Mouse (Mus musculus): ENCODE measurements around the gene Fbxl16. TPM values are rescaled to one million over a fixed set of nuclear protein-coding genes. Genes with fewer than 3 reads are reported as not detected.

Gene Fbxl16
- polyA plus RNA-seq (2015; fragmentation: Nextera tagmentation; extraction: Ambion mirVana) = 22.7 and 25.2 TPM in 2 replicates

DNA sequence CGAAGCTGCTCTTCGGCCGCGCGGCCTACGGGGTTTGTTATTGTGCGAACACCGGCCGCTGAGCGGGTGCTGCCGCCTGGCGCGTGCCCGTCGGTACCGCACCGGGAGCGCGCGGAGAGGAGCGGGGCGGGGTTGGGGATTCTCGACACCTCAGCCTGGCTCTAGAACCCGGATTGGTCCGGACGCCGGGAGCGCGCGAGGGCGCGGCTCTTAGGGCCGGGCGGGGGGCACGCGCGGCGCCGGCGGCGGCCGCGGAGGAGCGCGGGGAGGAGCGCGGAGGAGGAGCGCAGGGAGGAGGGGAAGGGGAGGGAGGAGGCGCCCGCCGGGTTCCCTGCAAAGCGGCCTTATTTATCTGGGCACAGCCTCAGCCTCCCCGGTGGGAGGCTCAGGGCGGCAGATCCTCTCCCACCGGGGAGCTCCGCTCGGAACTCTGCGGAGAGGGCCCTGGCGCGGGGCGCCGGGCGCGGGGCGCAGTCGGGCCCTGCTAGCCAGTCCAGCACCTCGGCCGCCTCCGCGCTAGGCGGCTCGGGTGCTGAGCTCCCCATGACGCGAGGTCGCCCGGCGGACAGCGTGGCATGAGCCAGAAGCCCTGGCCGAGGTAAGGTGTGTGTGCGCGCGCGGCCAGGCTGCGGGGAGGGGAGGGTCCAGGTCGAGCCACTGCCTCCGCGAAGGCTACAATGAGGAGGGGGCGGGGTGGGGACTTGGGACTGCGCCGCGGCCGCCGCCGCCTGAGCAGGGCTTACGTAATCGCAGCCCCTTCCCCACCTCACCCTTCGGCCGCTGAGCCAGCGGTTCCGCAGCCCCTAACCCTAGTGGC lies at the start of gene Fbxl16:
Gene Fbxl16, plus strand, starts transcription at position 297 of the 817 bp plus-strand sequence.
- WGBS = under 1% methylated on average over 89 of the region's 100 CpGs
- H3K9ac ChIP-seq = peak within 1 kb of the TSS; percentile 89
- H3K36me3 ChIP-seq (ENCODE audit: poor library complexity, severe bottlenecking) = no peaks in the 10 kb centered on the region
- H3K4me3 ChIP-seq = peak within 1 kb of the TSS; percentile 70
- peaks cover 3% of the 10 kb centered on the region; the same call in 1 of the 2 replicates for H3K27me3 ChIP-seq
- H3K9me3 ChIP-seq (replicated peaks) = no peaks in the 10 kb centered on the region
- peaks cover 41% of the 10 kb centered on the region for H3K4me1 ChIP-seq
- peak; percentile 84 for ATAC-seq
- H3K4me2 ChIP-seq = peak within 1 kb of the TSS; percentile 91
- peak within 1 kb of the TSS; percentile 95 for H3K27ac ChIP-seq

DNA sequence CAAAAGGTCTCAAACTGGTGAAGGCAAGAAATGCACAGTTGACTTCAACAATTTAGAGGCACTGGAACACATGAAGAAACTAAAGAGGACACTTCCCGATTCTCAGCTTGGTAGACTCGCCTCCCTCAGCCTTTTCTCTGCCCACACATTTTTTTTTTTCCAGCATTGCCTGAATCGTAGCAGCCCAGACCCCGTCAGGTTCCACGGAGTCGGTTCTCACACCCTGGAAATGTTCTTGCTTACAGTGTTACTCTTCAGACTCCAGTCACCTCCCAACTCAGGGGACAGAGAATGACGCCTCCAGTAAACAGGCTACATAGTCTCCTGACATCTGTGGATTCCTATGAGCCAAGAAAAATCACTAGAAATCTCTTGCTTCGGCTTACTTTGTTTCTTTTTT lies 48.7 kb upstream of the Fbxl16 start:
- no peaks in the 10 kb centered on the region for H3K4me1 ChIP-seq
- H3K27me3 ChIP-seq = 0 out of 2 replicates have a peak, but pooled peaks cover 4% of the 10 kb centered on the region
- H3K4me2 ChIP-seq = no peak overlapping the region
- H3K36me3 ChIP-seq (ENCODE audit: poor library complexity, severe bottlenecking) = no peaks in the 10 kb centered on the region
- no peak overlapping the region for H3K27ac ChIP-seq
- no peak overlapping the region for H3K9ac ChIP-seq
- 80% methylated on average over 8 of the region's 8 CpGs for WGBS
- H3K9me3 ChIP-seq (replicated peaks) = no peaks in the 10 kb centered on the region
- no peak for ATAC-seq
- H3K4me3 ChIP-seq = no peak overlapping the region

DNA sequence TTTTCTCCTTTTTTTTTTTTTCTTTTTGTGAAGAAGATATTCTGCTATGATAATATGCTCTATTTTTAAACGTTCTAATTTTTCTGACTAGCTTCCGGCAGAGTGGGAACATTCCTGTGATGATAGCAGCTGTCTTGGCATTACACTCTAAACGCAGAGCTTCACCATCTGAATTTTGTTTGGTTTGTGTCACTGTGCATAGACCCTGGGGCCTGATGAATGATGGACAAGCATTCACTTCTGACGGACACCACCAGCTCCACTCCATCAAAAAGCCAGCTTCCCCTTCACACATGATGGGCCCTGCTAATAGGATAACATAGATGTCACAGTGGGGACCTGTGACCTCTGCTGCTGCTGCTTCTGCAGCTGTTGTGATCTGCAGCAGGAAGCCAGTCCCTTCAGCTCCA lies 47.3 kb upstream of the Fbxl16 start:
- H3K4me2 ChIP-seq = no peak overlapping the region
- no peak for ATAC-seq
- peaks cover 9% of the 10 kb centered on the region for H3K4me1 ChIP-seq
- no peak overlapping the region for H3K27ac ChIP-seq
- WGBS = 57% methylated on average over 4 of the region's 4 CpGs
- 0 out of 2 replicates have a peak, but pooled peaks cover 4% of the 10 kb centered on the region for H3K27me3 ChIP-seq
- H3K9me3 ChIP-seq (replicated peaks) = no peaks in the 10 kb centered on the region
- H3K36me3 ChIP-seq (ENCODE audit: poor library complexity, severe bottlenecking) = no peaks in the 10 kb centered on the region
- no peak overlapping the region for H3K4me3 ChIP-seq
- no peak overlapping the region for H3K9ac ChIP-seq

DNA sequence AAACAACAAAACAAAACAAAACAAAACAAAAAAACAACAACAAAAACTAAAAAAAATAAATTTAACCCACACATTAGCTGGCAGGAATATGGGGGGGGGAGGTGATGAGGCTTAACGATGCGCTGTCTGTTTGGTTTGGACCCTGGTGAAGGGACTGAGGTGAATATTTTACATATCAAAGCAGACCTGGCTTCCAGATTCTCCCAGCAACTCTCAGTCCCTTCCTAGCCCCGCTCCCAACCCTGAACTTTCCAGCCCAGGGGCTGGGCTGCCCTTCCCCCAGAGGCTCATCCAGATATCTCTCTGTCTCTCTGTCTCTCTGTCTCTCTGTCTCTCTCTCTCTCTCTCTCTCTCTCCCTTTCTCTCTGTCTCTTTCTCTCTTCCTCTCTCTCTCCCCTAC lies 46.3 kb upstream of the Fbxl16 start:
- peaks cover 10% of the 10 kb centered on the region for H3K4me1 ChIP-seq
- H3K9me3 ChIP-seq (replicated peaks) = no peaks in the 10 kb centered on the region
- no peak overlapping the region for H3K4me2 ChIP-seq
- 0 out of 2 replicates have a peak, but pooled peaks cover 7% of the 10 kb centered on the region for H3K27me3 ChIP-seq
- no peaks in the 10 kb centered on the region for H3K36me3 ChIP-seq (ENCODE audit: poor library complexity, severe bottlenecking)
- no peak overlapping the region for H3K4me3 ChIP-seq
- no peak overlapping the region for H3K27ac ChIP-seq
- ATAC-seq = no peak
- WGBS = 34% methylated on average over 3 of the region's 3 CpGs
- H3K9ac ChIP-seq = no peak overlapping the region

DNA sequence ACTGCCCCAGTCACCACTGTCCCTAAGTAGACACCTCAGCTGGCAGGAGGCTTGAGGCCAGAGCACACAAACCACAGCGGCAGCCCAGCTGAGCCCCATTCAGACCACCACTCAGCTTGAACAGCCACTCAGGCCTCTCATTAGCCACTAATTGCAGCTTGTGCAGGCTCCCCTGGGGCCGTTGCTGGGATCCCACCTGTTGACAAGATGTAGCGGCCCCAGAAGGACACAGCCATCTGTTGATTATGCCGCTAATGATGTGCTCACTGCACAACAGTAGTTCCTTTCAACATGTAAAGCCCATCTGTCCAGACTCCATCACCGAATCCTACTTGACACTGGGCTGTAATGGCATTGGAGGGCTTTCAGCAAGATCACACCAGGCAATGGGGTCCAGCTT lies 43.0 kb upstream of the Fbxl16 start:
- Histone ChIP-seq H3K27ac (no peak overlapping the region), H3K9ac (0 out of 2 replicates have a peak overlapping the region, but pooled peaks have one; percentile 1), H3K4me1 (peaks cover 10% of the 10 kb centered on the region), H3K36me3 (ENCODE audit: poor library complexity, severe bottlenecking) (no peaks in the 10 kb centered on the region), H3K27me3 (peaks cover 14% of the 10 kb centered on the region), H3K4me3 (no peak overlapping the region), H3K9me3 (replicated peaks) (no peaks in the 10 kb centered on the region), H3K4me2 (no peak overlapping the region)
- WGBS = 14% methylated on average over 5 of the region's 5 CpGs
- ATAC-seq = peak; percentile 74; the same call in 1 of the 2 replicates

DNA sequence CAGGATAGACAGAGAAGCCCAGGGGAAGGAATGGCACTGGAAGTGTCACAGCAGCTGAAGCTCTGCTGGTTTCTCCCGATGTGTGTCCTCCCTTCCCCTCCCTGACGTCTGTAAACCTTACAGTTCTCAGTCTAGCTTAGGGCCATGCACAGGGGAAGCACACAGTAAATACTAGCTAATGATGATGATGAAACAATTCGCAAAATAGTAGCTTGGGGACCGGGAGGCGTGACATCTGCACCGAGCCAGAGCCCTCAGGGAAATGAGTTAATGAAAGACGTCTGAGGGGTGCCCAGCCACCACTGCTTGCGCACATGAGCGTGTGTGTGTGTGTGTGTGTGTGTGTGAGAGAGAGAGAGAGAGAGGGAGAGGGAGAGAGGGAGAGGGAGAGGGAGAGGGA lies 39.6 kb upstream of the Fbxl16 start:
- peaks cover 16% of the 10 kb centered on the region for H3K4me1 ChIP-seq
- H3K4me3 ChIP-seq = no peak overlapping the region
- no peaks in the 10 kb centered on the region for H3K36me3 ChIP-seq (ENCODE audit: poor library complexity, severe bottlenecking)
- H3K27me3 ChIP-seq = peaks cover 14% of the 10 kb centered on the region
- H3K9me3 ChIP-seq (replicated peaks) = no peaks in the 10 kb centered on the region
- 60% methylated on average over 9 of the region's 9 CpGs for WGBS
- no peak for ATAC-seq
- no peak overlapping the region for H3K27ac ChIP-seq
- no peak overlapping the region for H3K9ac ChIP-seq
- no peak overlapping the region for H3K4me2 ChIP-seq

DNA sequence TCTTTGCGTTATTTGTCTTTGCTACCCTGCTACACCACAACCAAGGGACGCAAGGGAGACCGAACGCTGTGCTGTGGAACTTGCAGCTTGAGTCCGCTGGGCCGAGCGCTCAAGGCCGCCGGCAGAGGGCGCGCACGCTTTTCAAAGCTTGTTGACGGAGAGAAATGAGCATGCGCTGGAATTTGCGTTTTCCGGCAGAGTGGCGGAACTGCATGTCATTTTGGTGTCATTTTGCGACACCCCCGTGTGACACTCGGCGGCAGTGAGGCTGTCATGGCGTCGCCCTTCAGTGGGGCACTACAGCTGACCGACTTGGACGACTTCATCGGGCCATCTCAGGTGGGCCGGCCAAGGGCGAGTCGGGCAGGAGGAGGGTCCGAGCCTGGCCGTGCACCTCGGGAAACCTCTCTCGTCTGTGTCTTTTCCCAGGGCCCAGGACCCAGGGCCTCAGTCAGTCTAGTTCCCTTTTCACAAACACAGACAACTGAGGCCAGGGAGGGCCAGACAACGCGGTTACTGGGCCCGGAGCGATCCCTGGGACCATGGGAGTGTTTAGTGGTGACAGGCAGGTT lies 35.2 kb upstream of the Fbxl16 start, which contains the start of gene Narfl:
Gene Narfl, plus strand, starts transcription at position 228 of the 572 bp plus-strand sequence.
- H3K27ac ChIP-seq = no peak within 1 kb of the TSS
- peak within 1 kb of the TSS; percentile 93 for H3K4me2 ChIP-seq
- peak within 1 kb of the TSS; percentile 73 for H3K4me3 ChIP-seq
- ATAC-seq = peak; percentile 90
- H3K27me3 ChIP-seq = 0 out of 2 replicates have a peak, but pooled peaks cover 4% of the 10 kb centered on the region
- H3K9ac ChIP-seq = peak within 1 kb of the TSS; percentile 84
- H3K4me1 ChIP-seq = peaks cover 12% of the 10 kb centered on the region
- H3K36me3 ChIP-seq (ENCODE audit: poor library complexity, severe bottlenecking) = peaks cover 12% of the 10 kb centered on the region; the same call in 1 of the 2 replicates
- WGBS = under 1% methylated on average over 37 of the region's 37 CpGs
- H3K9me3 ChIP-seq (replicated peaks) = no peaks in the 10 kb centered on the region

DNA sequence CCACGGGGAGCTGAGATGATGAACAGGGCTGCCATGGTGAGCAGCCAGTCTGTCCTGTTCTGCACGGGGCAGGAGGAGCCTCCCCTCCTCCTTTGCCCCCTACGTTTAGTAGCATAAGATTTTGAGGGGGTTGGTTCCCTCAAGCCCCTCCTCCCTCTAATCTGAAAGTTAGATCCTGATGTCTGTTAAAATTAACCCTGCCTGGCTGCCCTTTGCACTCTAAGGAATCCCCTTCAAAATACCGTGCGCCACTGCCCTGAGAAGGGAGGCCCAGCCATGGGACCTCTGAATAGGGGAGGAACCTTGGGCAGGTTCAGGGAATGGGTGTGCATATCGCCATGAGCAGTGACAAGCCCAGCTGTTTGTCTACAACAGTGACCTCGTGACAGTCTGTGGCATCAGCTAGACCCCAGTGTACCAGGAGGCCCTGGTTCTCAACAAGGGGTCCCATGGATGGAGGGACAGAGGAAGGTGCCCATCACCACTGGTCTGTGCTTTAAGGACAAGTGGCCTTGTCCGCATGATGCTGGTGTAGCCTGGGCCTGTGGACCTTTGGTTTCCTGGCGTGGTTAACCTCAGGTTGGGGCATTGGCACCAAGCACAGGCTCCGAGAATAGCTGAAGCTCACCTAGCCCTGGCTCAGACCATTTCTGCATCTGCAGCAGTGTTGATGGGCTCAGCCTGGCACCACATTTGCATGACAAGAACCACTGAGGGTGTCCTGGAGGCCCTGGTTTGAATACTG lies 33.4 kb upstream of the Fbxl16 start:
- Histone ChIP-seq H3K36me3 (ENCODE audit: poor library complexity, severe bottlenecking) (peaks cover 24% of the 10 kb centered on the region; the same call in 1 of the 2 replicates), H3K27ac (no peak overlapping the region), H3K4me2 (no peak overlapping the region), H3K9ac (no peak overlapping the region), H3K4me1 (peaks cover 12% of the 10 kb centered on the region), H3K9me3 (replicated peaks) (no peaks in the 10 kb centered on the region), H3K4me3 (no peak overlapping the region), H3K27me3 (no peaks in the 10 kb centered on the region)
- no peak for ATAC-seq
- WGBS = 78% methylated on average over 10 of the region's 10 CpGs

DNA sequence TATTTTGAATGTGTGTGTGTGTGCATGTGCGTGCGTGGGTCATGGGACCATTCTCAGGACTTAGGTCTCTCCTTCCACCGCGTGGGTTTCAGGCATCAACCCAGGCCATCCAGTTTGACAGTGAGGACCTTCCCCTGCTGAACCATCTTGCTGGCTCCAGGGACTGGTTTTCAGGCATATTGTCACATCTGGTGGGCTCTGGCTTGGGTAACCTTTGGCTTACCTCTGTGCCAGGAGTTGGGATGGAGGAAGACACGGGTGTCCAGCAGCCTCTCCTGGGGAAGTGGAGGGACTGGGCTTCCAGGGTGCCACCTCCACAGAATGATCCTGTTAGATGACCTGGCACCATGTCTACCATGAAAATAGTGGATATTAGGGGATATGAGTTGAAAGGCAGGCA lies 30.9 kb upstream of the Fbxl16 start:
- no peak for ATAC-seq
- 98% methylated on average over 5 of the region's 5 CpGs for WGBS
- H3K9ac ChIP-seq = no peak overlapping the region
- no peak overlapping the region for H3K4me2 ChIP-seq
- H3K4me3 ChIP-seq = no peak overlapping the region
- no peaks in the 10 kb centered on the region for H3K27me3 ChIP-seq
- peaks cover 14% of the 10 kb centered on the region for H3K4me1 ChIP-seq
- H3K9me3 ChIP-seq (replicated peaks) = no peaks in the 10 kb centered on the region
- H3K36me3 ChIP-seq (ENCODE audit: poor library complexity, severe bottlenecking) = peaks cover 48% of the 10 kb centered on the region
- H3K27ac ChIP-seq = no peak overlapping the region

DNA sequence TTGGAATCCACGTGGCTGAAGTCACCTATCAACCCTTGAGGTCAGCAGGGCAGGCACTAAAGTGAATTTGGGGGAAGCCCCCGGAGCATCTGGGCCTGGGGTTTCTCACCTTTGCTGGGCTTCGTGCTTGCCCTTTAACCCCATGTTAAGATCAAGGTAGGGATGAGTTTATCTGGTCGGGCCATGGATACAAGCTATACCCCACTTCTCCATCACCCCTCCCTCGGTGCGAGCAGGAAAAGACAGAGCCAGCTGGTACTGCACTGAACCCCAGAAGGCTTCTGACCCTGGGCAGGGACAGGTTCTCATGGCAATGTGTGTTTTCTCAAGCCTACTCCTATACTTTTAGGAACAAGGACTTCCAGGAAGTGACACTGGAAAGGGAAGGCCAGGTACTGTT lies 27.5 kb upstream of the Fbxl16 start:
- ATAC-seq = no peak
- WGBS = 88% methylated on average over 6 of the region's 6 CpGs
- no peak overlapping the region for H3K27ac ChIP-seq
- H3K27me3 ChIP-seq = no peaks in the 10 kb centered on the region
- no peak overlapping the region for H3K4me3 ChIP-seq
- no peaks in the 10 kb centered on the region for H3K9me3 ChIP-seq (replicated peaks)
- H3K4me1 ChIP-seq = peaks cover 25% of the 10 kb centered on the region
- H3K4me2 ChIP-seq = no peak overlapping the region
- peaks cover 61% of the 10 kb centered on the region for H3K36me3 ChIP-seq (ENCODE audit: poor library complexity, severe bottlenecking)
- no peak overlapping the region for H3K9ac ChIP-seq

DNA sequence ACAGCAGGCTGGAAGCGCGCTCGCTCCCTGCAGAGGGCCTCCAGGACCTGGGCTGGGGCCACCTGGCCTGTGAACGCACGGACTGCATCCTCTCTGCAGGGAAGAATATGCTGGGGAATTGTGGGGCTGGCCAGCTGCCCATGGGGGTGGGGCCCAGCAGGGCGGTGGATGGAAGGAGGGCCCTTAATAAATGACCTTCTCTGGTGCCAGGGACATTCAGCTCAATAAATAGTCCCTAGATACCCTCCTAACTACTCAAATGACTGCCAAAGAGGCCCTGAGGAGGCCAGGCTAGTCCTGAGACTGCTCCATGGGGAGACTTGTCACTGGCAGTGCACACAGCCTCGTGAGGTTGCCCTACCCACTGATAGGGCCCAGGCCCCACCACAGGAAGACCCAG lies 25.8 kb upstream of the Fbxl16 start:
- H3K4me3 ChIP-seq = no peak overlapping the region
- H3K4me1 ChIP-seq = peaks cover 25% of the 10 kb centered on the region
- H3K27ac ChIP-seq = no peak overlapping the region
- no peak overlapping the region for H3K9ac ChIP-seq
- H3K9me3 ChIP-seq (replicated peaks) = no peaks in the 10 kb centered on the region
- WGBS = 71% methylated on average over 7 of the region's 7 CpGs
- ATAC-seq = no peak
- no peaks in the 10 kb centered on the region for H3K27me3 ChIP-seq
- peaks cover 60% of the 10 kb centered on the region for H3K36me3 ChIP-seq (ENCODE audit: poor library complexity, severe bottlenecking)
- H3K4me2 ChIP-seq = 0 out of 2 replicates have a peak overlapping the region, but pooled peaks have one; percentile 80
